Mouse (Mus musculus) midbrain, embryonic 14.5 days (tissue): ENCODE measurements at regions not wholly inside any gene's neighbourhood (a gene's known extent, or its start where the extent isn't known, plus 50 kb on each side); places are given as distances from the start of the nearest gene placed in this dataset.

ENCODE experiments used
- ATAC-seq: fragments of 200-750 bp; cut with Nextera tagmentation; 2 replicates; pipeline ENCODE4 v1.8.0; 2017; ENCODE audit warnings: moderate number of reproducible peaks, moderate library complexity; ENCODE audit not compliant: low FRiP score, low TSS enrichment
- DNase-seq: peaks from one replicate; pipeline ENCODE4 v3.0.0-alpha.2; 2015
- H3K27ac ChIP-seq: fragments of 300-500 bp; sonication (generic); replicated peaks from 2 replicates; pipeline ENCODE4 v1.5.1; 2014; ENCODE audit warnings: mild to moderate bottlenecking, low read depth, low read length, moderate library complexity
- H3K27me3 ChIP-seq: fragments of 300-500 bp; sonication (generic); 2 replicates; pipeline ENCODE4 v1.6.1; 2014; ENCODE audit warnings: low read length, control low read depth, mixed read lengths; ENCODE audit not compliant: control insufficient read depth, insufficient read depth
- H3K36me3 ChIP-seq: fragments of 300-500 bp; sonication (generic); 2 replicates; pipeline ENCODE4 v1.6.1; 2014; ENCODE audit warnings: low read length, control low read depth; ENCODE audit not compliant: control insufficient read depth, insufficient read depth
- H3K4me1 ChIP-seq: fragments of 300-500 bp; sonication (generic); 2 replicates; pipeline ENCODE4 v1.6.1; 2014; ENCODE audit warnings: mild to moderate bottlenecking, antibody characterized with exemption, low read length, control low read depth; ENCODE audit not compliant: control insufficient read depth, insufficient read depth
- H3K4me2 ChIP-seq: fragments of 300-500 bp; sonication (generic); 2 replicates; pipeline ENCODE4 v1.6.1; 2014; ENCODE audit warnings: mild to moderate bottlenecking, low read length, moderate library complexity
- H3K4me3 ChIP-seq: fragments of 300-500 bp; sonication (generic); replicated peaks from 2 replicates; pipeline ENCODE4 v1.5.1; 2014; ENCODE audit warnings: low read depth, low read length
- H3K9ac ChIP-seq: fragments of 300-500 bp; sonication (generic); replicated peaks from 2 replicates; pipeline ENCODE4 v1.6.1; 2014; ENCODE audit warnings: mild to moderate bottlenecking, low read length, moderate library complexity
- H3K9me3 ChIP-seq: fragments of 300-500 bp; sonication (generic); 2 replicates; pipeline ENCODE4 v1.6.1; 2016; ENCODE audit warnings: low read length, control low read depth, mixed read lengths; ENCODE audit not compliant: control insufficient read depth
- WGBS: fragments of 180-500 bp; shearing (Covaris S2); extraction: QIAGEN DNeasy Blood & Tissue Kit; methylation state at CpG from one replicate; pipeline ENCODE4 v1.1.7; 2014; 5-methylcytosine and 5-hydroxymethylcytosine counted together

GRCm38 (mm10) chr19:23061081-23061640, 79.9 kb upstream of the Klf9 start:
- no peak overlapping the region for H3K27ac ChIP-seq
- H3K4me3 ChIP-seq = no peak overlapping the region
- DNase-seq (no peak), ATAC-seq (no peak)
- H3K4me2 ChIP-seq = no peak overlapping the region
- no peaks in the 10 kb centered on the region for H3K9me3 ChIP-seq
- 90% methylated on average over 9 of the region's 9 CpGs for WGBS
- H3K36me3 ChIP-seq = no peaks in the 10 kb centered on the region
- H3K9ac ChIP-seq = no peak overlapping the region
- peaks cover 11% of the 10 kb centered on the region; the same call in 1 of the 2 replicates for H3K4me1 ChIP-seq
- no peaks in the 10 kb centered on the region for H3K27me3 ChIP-seq

- Histone ChIP-seq H3K4me2 (no peak overlapping the region), H3K27me3 (no peaks in the 10 kb centered on the region), H3K9me3 (no peaks in the 10 kb centered on the region), H3K27ac (no peak overlapping the region), H3K4me1 (peaks cover 9% of the 10 kb centered on the region; the same call in 1 of the 2 replicates), H3K4me3 (no peak overlapping the region), H3K9ac (no peak overlapping the region), H3K36me3 (no peaks in the 10 kb centered on the region)
- ATAC-seq (no peak), DNase-seq (no peak)
- 86% methylated on average over 2 of the region's 2 CpGs for WGBS
These were observed 79.1 kb upstream of the Klf9 start for GRCm38 (mm10) chr19:23061906-23062305.

- Histone ChIP-seq H3K27me3 (no peaks in the 10 kb centered on the region), H3K27ac (no peak overlapping the region), H3K4me3 (no peak overlapping the region), H3K4me2 (no peak overlapping the region), H3K9ac (no peak overlapping the region), H3K36me3 (no peaks in the 10 kb centered on the region), H3K9me3 (no peaks in the 10 kb centered on the region), H3K4me1 (no peaks in the 10 kb centered on the region)
- no peak for DNase-seq
- ATAC-seq = no peak
- WGBS = 88% methylated on average over 5 of the region's 5 CpGs
These were observed 78.2 kb upstream of the Klf9 start for GRCm38 (mm10) chr19:23062851-23063250.

GRCm38 (mm10) chr19:23065548-23065947, 75.5 kb upstream of the Klf9 start:
- Histone ChIP-seq H3K9ac (no peak overlapping the region), H3K9me3 (no peaks in the 10 kb centered on the region), H3K36me3 (no peaks in the 10 kb centered on the region), H3K27me3 (no peaks in the 10 kb centered on the region), H3K4me2 (no peak overlapping the region), H3K4me3 (no peak overlapping the region), H3K4me1 (no peaks in the 10 kb centered on the region), H3K27ac (no peak overlapping the region)
- no peak for DNase-seq
- WGBS = 85% methylated on average over 5 of the region's 5 CpGs
- ATAC-seq = no peak

- no peak overlapping the region for H3K9ac ChIP-seq
- DNase-seq = no peak
- no peaks in the 10 kb centered on the region for H3K4me1 ChIP-seq
- no peaks in the 10 kb centered on the region for H3K36me3 ChIP-seq
- no peak overlapping the region for H3K4me3 ChIP-seq
- H3K27me3 ChIP-seq = no peaks in the 10 kb centered on the region
- no peak overlapping the region for H3K4me2 ChIP-seq
- H3K9me3 ChIP-seq = no peaks in the 10 kb centered on the region
- H3K27ac ChIP-seq = no peak overlapping the region
- no peak for ATAC-seq
- 97% methylated on average over 2 of the region's 2 CpGs for whole genome bisulfite sequencing
These were observed 74.3 kb upstream of the Klf9 start for GRCm38 (mm10) chr19:23066726-23067125.

- whole genome bisulfite sequencing = 90% methylated on average over 3 of the region's 3 CpGs
These were observed 72.4 kb upstream of the Klf9 start for GRCm38 (mm10) chr19:23068600-23068999.

GRCm38 (mm10) chr19:23069656-23070055, 71.4 kb upstream of the Klf9 start:
- H3K4me3 ChIP-seq = no peak overlapping the region
- no peaks in the 10 kb centered on the region for H3K27me3 ChIP-seq
- no peak overlapping the region for H3K27ac ChIP-seq
- H3K4me2 ChIP-seq = no peak overlapping the region
- DNase-seq (no peak), ATAC-seq (no peak)
- WGBS = 98% methylated on average over 1 of the region's 1 CpGs
- H3K4me1 ChIP-seq = no peaks in the 10 kb centered on the region
- H3K9me3 ChIP-seq = no peaks in the 10 kb centered on the region
- H3K9ac ChIP-seq = no peak overlapping the region
- H3K36me3 ChIP-seq = no peaks in the 10 kb centered on the region

More at GRCm38 (mm10) chr19:23068600-23068999, 72.4 kb upstream of the Klf9 start:
- no peaks in the 10 kb centered on the region for H3K4me1 ChIP-seq
- no peak for ATAC-seq
- DNase-seq = no peak
- H3K4me3 ChIP-seq = no peak overlapping the region
- no peaks in the 10 kb centered on the region for H3K9me3 ChIP-seq
- H3K4me2 ChIP-seq = no peak overlapping the region
- no peaks in the 10 kb centered on the region for H3K36me3 ChIP-seq
- H3K27ac ChIP-seq = no peak overlapping the region
- no peak overlapping the region for H3K9ac ChIP-seq
- H3K27me3 ChIP-seq = no peaks in the 10 kb centered on the region

GRCm38 (mm10) chr19:23071000-23071399, 70.0 kb upstream of the Klf9 start:
- H3K4me1 ChIP-seq = no peaks in the 10 kb centered on the region
- no peaks in the 10 kb centered on the region for H3K36me3 ChIP-seq
- no peak overlapping the region for H3K27ac ChIP-seq
- no peaks in the 10 kb centered on the region for H3K27me3 ChIP-seq
- no peak overlapping the region for H3K9ac ChIP-seq
- no peaks in the 10 kb centered on the region for H3K9me3 ChIP-seq
- WGBS = 71% methylated on average over 1 of the region's 1 CpGs
- ATAC-seq (no peak), DNase-seq (no peak)
- no peak overlapping the region for H3K4me2 ChIP-seq
- H3K4me3 ChIP-seq = no peak overlapping the region

GRCm38 (mm10) chr19:23074602-23075570, 66.1 kb upstream of the Klf9 start:
- DNase-seq = no peak
- no peaks in the 10 kb centered on the region for H3K9me3 ChIP-seq
- no peak overlapping the region for H3K4me2 ChIP-seq
- H3K9ac ChIP-seq = no peak overlapping the region
- H3K36me3 ChIP-seq = no peaks in the 10 kb centered on the region
- H3K27me3 ChIP-seq = no peaks in the 10 kb centered on the region
- 84% methylated on average over 14 of the region's 14 CpGs for WGBS
- ATAC-seq = no peak
- H3K4me1 ChIP-seq = no peaks in the 10 kb centered on the region
- H3K4me3 ChIP-seq = no peak overlapping the region
- H3K27ac ChIP-seq = no peak overlapping the region
